Mouse (Mus musculus): ENCODE measurements around the gene Rpl23a. TPM values are rescaled to one million over a fixed set of nuclear protein-coding genes. Genes with fewer than 3 reads are reported as not detected.
A peak's percentile ranks its signal among the peaks of the same experiment; 100 is the strongest.

The Rpl23a gene
- polyA plus RNA-seq (2015; fragmentation: Nextera tagmentation; extraction: Ambion mirVana), result 743 and 824 TPM in 2 replicates

- Histone ChIP-seq H3K9ac (peak within 1 kb of the TSS; percentile 69), H3K27me3 (no peaks in the 10 kb centered on the region), H3K4me2 (peak within 1 kb of the TSS; percentile 70), H3K36me3 (peaks cover 28% of the 10 kb centered on the region), H3K4me1 (replicated peaks) (peaks cover 54% of the 10 kb centered on the region), H3K9me3 (no peaks in the 10 kb centered on the region), H3K27ac (replicated peaks) (peak within 1 kb of the TSS; percentile 94), H3K4me3 (peak within 1 kb of the TSS; percentile 59)
- under 1% methylated on average over 38 of the region's 38 CpGs for WGBS
- ATAC-seq (ENCODE audit: low FRiP score, low read depth), result peak; percentile 95
Observed at GRCm38 (mm10) chr11:78182961-78183844, at the start of gene Rpl23a. TSS of gene Rpl23a (minus strand) at chr11:78183584.

GRCm38 (mm10) chr11:78231518-78231917 is 48.1 kb upstream of the Rpl23a start:
- no peaks in the 10 kb centered on the region for H3K9me3 ChIP-seq
- no peak for ATAC-seq (ENCODE audit: low FRiP score, low read depth)
- no peaks in the 10 kb centered on the region for H3K4me1 ChIP-seq (replicated peaks)
- H3K27ac ChIP-seq (replicated peaks), result no peak overlapping the region
- H3K27me3 ChIP-seq, result no peaks in the 10 kb centered on the region
- H3K4me3 ChIP-seq, result no peak overlapping the region
- no peak overlapping the region for H3K9ac ChIP-seq
- no peak overlapping the region for H3K4me2 ChIP-seq
- whole genome bisulfite sequencing, result 96% methylated on average over 6 of the region's 6 CpGs
- peaks cover 70% of the 10 kb centered on the region for H3K36me3 ChIP-seq

- no peaks in the 10 kb centered on the region for H3K9me3 ChIP-seq
- WGBS, result 90% methylated on average over 4 of the region's 4 CpGs
- no peaks in the 10 kb centered on the region for H3K4me1 ChIP-seq (replicated peaks)
- no peak for ATAC-seq (ENCODE audit: low FRiP score, low read depth)
- H3K4me3 ChIP-seq, result no peak overlapping the region
- H3K4me2 ChIP-seq, result no peak overlapping the region
- H3K36me3 ChIP-seq, result peaks cover 96% of the 10 kb centered on the region
- H3K9ac ChIP-seq, result no peak overlapping the region
- H3K27ac ChIP-seq (replicated peaks), result no peak overlapping the region
- no peaks in the 10 kb centered on the region for H3K27me3 ChIP-seq
Observed at GRCm38 (mm10) chr11:78223586-78223985, 40.2 kb upstream of the Rpl23a start.

GRCm38 (mm10) chr11:78215709-78216317 is 32.4 kb upstream of the Rpl23a start:
- Histone ChIP-seq H3K9me3 (no peaks in the 10 kb centered on the region), H3K36me3 (peaks cover 93% of the 10 kb centered on the region), H3K4me3 (no peak overlapping the region), H3K9ac (no peak overlapping the region), H3K27me3 (no peaks in the 10 kb centered on the region), H3K4me1 (replicated peaks) (no peaks in the 10 kb centered on the region), H3K27ac (replicated peaks) (peak overlapping the region; percentile 74), H3K4me2 (no peak overlapping the region)
- ATAC-seq (ENCODE audit: low FRiP score, low read depth), result peak; percentile 79
- WGBS, result 81% methylated on average over 11 of the region's 11 CpGs

GRCm38 (mm10) chr11:78213086-78213817 is 29.9 kb upstream of the Rpl23a start:
- 96% methylated on average over 14 of the region's 14 CpGs for WGBS
- H3K27me3 ChIP-seq, result no peaks in the 10 kb centered on the region
- H3K4me1 ChIP-seq (replicated peaks), result no peaks in the 10 kb centered on the region
- no peak for ATAC-seq (ENCODE audit: low FRiP score, low read depth)
- H3K4me3 ChIP-seq, result no peak overlapping the region
- no peak overlapping the region for H3K4me2 ChIP-seq
- H3K9me3 ChIP-seq, result no peaks in the 10 kb centered on the region
- H3K27ac ChIP-seq (replicated peaks), result no peak overlapping the region
- H3K36me3 ChIP-seq, result peaks cover 93% of the 10 kb centered on the region
- H3K9ac ChIP-seq, result no peak overlapping the region

GRCm38 (mm10) chr11:78211513-78211912 is 28.1 kb upstream of the Rpl23a start:
- WGBS, result 91% methylated on average over 5 of the region's 5 CpGs

GRCm38 (mm10) chr11:78210615-78211014 is 27.2 kb upstream of the Rpl23a start:
- no peak overlapping the region for H3K4me2 ChIP-seq
- no peak overlapping the region for H3K9ac ChIP-seq
- H3K27me3 ChIP-seq, result no peaks in the 10 kb centered on the region
- 72% methylated on average over 7 of the region's 7 CpGs for WGBS
- no peak overlapping the region for H3K4me3 ChIP-seq
- ATAC-seq (ENCODE audit: low FRiP score, low read depth), result no peak
- no peaks in the 10 kb centered on the region for H3K9me3 ChIP-seq
- peaks cover 93% of the 10 kb centered on the region for H3K36me3 ChIP-seq
- no peak overlapping the region for H3K27ac ChIP-seq (replicated peaks)
- H3K4me1 ChIP-seq (replicated peaks), result no peaks in the 10 kb centered on the region

More at GRCm38 (mm10) chr11:78211513-78211912, 28.1 kb upstream of the Rpl23a start:
- no peak overlapping the region for H3K27ac ChIP-seq (replicated peaks)
- no peaks in the 10 kb centered on the region for H3K27me3 ChIP-seq
- peaks cover 94% of the 10 kb centered on the region for H3K36me3 ChIP-seq
- no peaks in the 10 kb centered on the region for H3K4me1 ChIP-seq (replicated peaks)
- H3K4me3 ChIP-seq, result no peak overlapping the region
- H3K9ac ChIP-seq, result no peak overlapping the region
- H3K4me2 ChIP-seq, result no peak overlapping the region
- H3K9me3 ChIP-seq, result no peaks in the 10 kb centered on the region
- ATAC-seq (ENCODE audit: low FRiP score, low read depth), result no peak

GRCm38 (mm10) chr11:78209886-78210285 is 26.5 kb upstream of the Rpl23a start:
- no peaks in the 10 kb centered on the region for H3K27me3 ChIP-seq
- H3K4me2 ChIP-seq, result no peak overlapping the region
- H3K9ac ChIP-seq, result no peak overlapping the region
- no peak overlapping the region for H3K4me3 ChIP-seq
- no peaks in the 10 kb centered on the region for H3K4me1 ChIP-seq (replicated peaks)
- peaks cover 93% of the 10 kb centered on the region for H3K36me3 ChIP-seq
- H3K9me3 ChIP-seq, result no peaks in the 10 kb centered on the region
- H3K27ac ChIP-seq (replicated peaks), result no peak overlapping the region
- ATAC-seq (ENCODE audit: low FRiP score, low read depth), result no peak
- 96% methylated on average over 5 of the region's 6 CpGs for WGBS

GRCm38 (mm10) chr11:78207190-78207589 is 23.8 kb upstream of the Rpl23a start:
- Histone ChIP-seq H3K4me2 (no peak overlapping the region), H3K9me3 (no peaks in the 10 kb centered on the region), H3K27ac (replicated peaks) (no peak overlapping the region), H3K36me3 (peaks cover 70% of the 10 kb centered on the region), H3K4me3 (no peak overlapping the region), H3K4me1 (replicated peaks) (no peaks in the 10 kb centered on the region), H3K9ac (no peak overlapping the region), H3K27me3 (no peaks in the 10 kb centered on the region)
- 76% methylated on average over 7 of the region's 7 CpGs for WGBS
- ATAC-seq (ENCODE audit: low FRiP score, low read depth), result no peak

GRCm38 (mm10) chr11:78205361-78206206 is 22.2 kb upstream of the Rpl23a start:
- H3K4me3 ChIP-seq, result no peak overlapping the region
- H3K9me3 ChIP-seq, result no peaks in the 10 kb centered on the region
- no peaks in the 10 kb centered on the region for H3K4me1 ChIP-seq (replicated peaks)
- WGBS, result 47% methylated on average over 13 of the region's 13 CpGs
- no peak overlapping the region for H3K9ac ChIP-seq
- peak overlapping the region; percentile 65 for H3K27ac ChIP-seq (replicated peaks)
- H3K4me2 ChIP-seq, result no peak overlapping the region
- peaks cover 56% of the 10 kb centered on the region for H3K36me3 ChIP-seq
- no peak for ATAC-seq (ENCODE audit: low FRiP score, low read depth)
- no peaks in the 10 kb centered on the region for H3K27me3 ChIP-seq

- Histone ChIP-seq H3K36me3 (peaks cover 43% of the 10 kb centered on the region), H3K9me3 (no peaks in the 10 kb centered on the region), H3K9ac (no peak overlapping the region), H3K4me3 (no peak overlapping the region), H3K27me3 (no peaks in the 10 kb centered on the region), H3K4me2 (no peak overlapping the region), H3K4me1 (replicated peaks) (no peaks in the 10 kb centered on the region), H3K27ac (replicated peaks) (peak overlapping the region; percentile 28; the same call in 1 of the 2 replicates)
- no peak for ATAC-seq (ENCODE audit: low FRiP score, low read depth)
- WGBS, result 61% methylated on average over 6 of the region's 6 CpGs
Observed at GRCm38 (mm10) chr11:78204287-78204686, 20.9 kb upstream of the Rpl23a start.

Data from hindbrain, embryonic 15.5 days (tissue).